Mouse (Mus musculus) midbrain, embryonic 16.5 days (tissue): Measurements from ENCODE around the gene Stard3nl. TPM values are rescaled to one million over a fixed set of nuclear protein-coding genes. Genes with fewer than 3 reads are reported as not detected.
A peak's percentile ranks its signal among the peaks of the same experiment; 100 is the strongest.

ENCODE experiments used
- ATAC-seq: fragments of 200-750 bp; cut with Nextera tagmentation; 2 replicates; pipeline ENCODE4 v1.8.0; 2017; ENCODE audit warnings: moderate TSS enrichment
- H3K27ac ChIP-seq: fragments of 300-500 bp; sonication (generic); 2 replicates; pipeline ENCODE4 v1.5.1; 2014; ENCODE audit warnings: mild to moderate bottlenecking, low read length, mixed read lengths
- H3K27me3 ChIP-seq: fragments of 300-500 bp; sonication (generic); 2 replicates; pipeline ENCODE4 v1.6.1; 2014; ENCODE audit warnings: low read depth, low read length, mixed read lengths; ENCODE audit not compliant: control insufficient read depth, insufficient read depth
- H3K36me3 ChIP-seq: fragments of 300-500 bp; sonication (generic); 2 replicates; pipeline ENCODE4 v1.6.1; 2014; ENCODE audit warnings: mild to moderate bottlenecking, low read length, moderate library complexity, mixed read lengths; ENCODE audit not compliant: control insufficient read depth, insufficient read depth
- H3K4me1 ChIP-seq: fragments of 300-500 bp; sonication (generic); 2 replicates; pipeline ENCODE4 v1.6.1; 2014; ENCODE audit warnings: mild to moderate bottlenecking, low read length, mixed read lengths; ENCODE audit not compliant: control insufficient read depth, insufficient read depth
- H3K4me2 ChIP-seq: fragments of 300-500 bp; sonication (generic); 2 replicates; pipeline ENCODE4 v1.6.1; 2014; ENCODE audit warnings: mild to moderate bottlenecking, low read length, mixed read lengths
- H3K4me3 ChIP-seq: fragments of 300-500 bp; sonication (generic); 2 replicates; pipeline ENCODE4 v1.5.1; 2014; ENCODE audit warnings: low read depth, mild to moderate bottlenecking, low read length, moderate library complexity, mixed read lengths
- H3K9ac ChIP-seq: fragments of 300-500 bp; sonication (generic); 2 replicates; pipeline ENCODE4 v1.6.1; 2014; ENCODE audit warnings: low read depth, low read length, mixed read lengths
- H3K9me3 ChIP-seq: fragments of 300-500 bp; sonication (generic); replicated peaks from 2 replicates; pipeline ENCODE4 v1.6.1; 2014; ENCODE audit warnings: mild to moderate bottlenecking, low read length, mixed read lengths; ENCODE audit not compliant: control insufficient read depth, poor library complexity, severe bottlenecking
- WGBS: fragments of 180-500 bp; shearing (Covaris S2); extraction: QIAGEN DNeasy Blood & Tissue Kit; methylation state at CpG from one replicate; pipeline ENCODE4 v1.1.7; 2014; 5-methylcytosine and 5-hydroxymethylcytosine counted together
- polyA plus RNA-seq: library from polyadenylated mRNA; unstranded; fragments of >200 nt; fragmentation: Nextera tagmentation; extraction: Ambion mirVana; gene quantifications from 2 replicates; pipeline ENCODE4 v1.2.1, GENCODE M21; 2015

Gene Stard3nl
- 223 and 230 TPM in 2 replicates for polyA plus RNA-seq

DNA sequence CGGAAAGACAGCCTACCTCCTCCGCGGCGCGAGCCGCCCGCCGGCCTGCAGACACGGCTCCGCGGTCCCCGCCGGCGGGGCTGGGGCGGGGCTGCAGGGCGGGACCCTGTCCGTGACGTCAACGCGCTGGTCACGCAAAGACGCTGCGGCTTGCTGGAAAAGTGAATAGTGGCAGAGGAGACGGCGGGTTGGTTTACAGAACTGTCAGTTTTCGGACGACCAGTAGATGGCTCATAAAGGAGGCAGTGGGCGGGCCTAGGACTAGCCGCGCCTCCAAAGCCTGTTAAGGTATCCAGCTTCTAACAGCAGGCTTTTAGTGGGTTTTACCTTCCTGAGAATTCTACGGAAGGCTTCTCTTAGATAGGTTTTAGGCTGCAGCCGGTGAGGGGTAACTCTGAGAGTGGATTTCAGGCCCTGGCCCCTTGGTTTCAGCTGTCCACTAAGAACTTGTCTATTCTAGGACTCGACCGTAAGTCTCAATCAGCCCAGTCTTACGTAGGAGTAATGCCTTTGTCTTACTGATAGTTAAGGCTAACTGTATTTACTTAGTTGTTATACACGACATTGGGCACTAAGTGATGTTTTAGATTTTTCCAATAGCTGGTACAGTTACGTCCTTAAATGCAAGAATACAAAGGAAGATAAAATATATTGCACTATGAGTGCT is at the start of gene Stard3nl:
Gene Stard3nl, minus strand, starts transcription at position 108 of the 667 bp plus-strand sequence.
- peak within 1 kb of the TSS; percentile 89 for H3K4me3 ChIP-seq
- peak within 1 kb of the TSS; percentile 63 for H3K4me2 ChIP-seq
- no peaks in the 10 kb centered on the region for H3K36me3 ChIP-seq
- no peaks in the 10 kb centered on the region for H3K27me3 ChIP-seq
- under 1% methylated on average over 30 of the region's 37 CpGs for WGBS
- peak; percentile 100 for ATAC-seq
- peak within 1 kb of the TSS; percentile 93 for H3K27ac ChIP-seq
- peak within 1 kb of the TSS; percentile 99 for H3K9ac ChIP-seq
- H3K4me1 ChIP-seq = peaks cover 21% of the 10 kb centered on the region
- no peaks in the 10 kb centered on the region for H3K9me3 ChIP-seq

DNA sequence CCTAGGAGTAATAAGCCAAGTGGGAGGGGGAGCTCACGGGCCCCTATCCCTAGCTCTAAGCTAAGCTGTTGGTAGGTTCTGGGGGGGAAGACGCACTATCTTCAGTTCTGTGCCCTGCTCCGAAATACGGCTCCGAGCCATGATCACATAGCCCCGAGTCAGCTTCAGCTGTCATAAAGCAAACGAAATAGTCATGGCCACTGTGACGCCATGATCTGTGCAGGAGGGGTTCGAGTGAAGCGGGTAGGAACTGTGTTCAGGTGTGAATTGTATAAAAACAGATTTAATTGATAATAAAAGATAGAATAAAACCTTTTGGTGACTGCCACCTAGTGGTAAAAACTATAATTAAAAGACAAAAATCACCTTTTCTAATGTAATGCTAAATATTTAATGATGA is 42.4 kb upstream of the Stard3nl start:
- Histone ChIP-seq H3K9ac (no peak overlapping the region), H3K36me3 (no peaks in the 10 kb centered on the region), H3K27me3 (no peaks in the 10 kb centered on the region), H3K4me1 (no peaks in the 10 kb centered on the region), H3K27ac (no peak overlapping the region), H3K4me2 (no peak overlapping the region), H3K9me3 (no peaks in the 10 kb centered on the region), H3K4me3 (no peak overlapping the region)
- WGBS = 75% methylated on average over 10 of the region's 10 CpGs
- ATAC-seq = peak; percentile 68

DNA sequence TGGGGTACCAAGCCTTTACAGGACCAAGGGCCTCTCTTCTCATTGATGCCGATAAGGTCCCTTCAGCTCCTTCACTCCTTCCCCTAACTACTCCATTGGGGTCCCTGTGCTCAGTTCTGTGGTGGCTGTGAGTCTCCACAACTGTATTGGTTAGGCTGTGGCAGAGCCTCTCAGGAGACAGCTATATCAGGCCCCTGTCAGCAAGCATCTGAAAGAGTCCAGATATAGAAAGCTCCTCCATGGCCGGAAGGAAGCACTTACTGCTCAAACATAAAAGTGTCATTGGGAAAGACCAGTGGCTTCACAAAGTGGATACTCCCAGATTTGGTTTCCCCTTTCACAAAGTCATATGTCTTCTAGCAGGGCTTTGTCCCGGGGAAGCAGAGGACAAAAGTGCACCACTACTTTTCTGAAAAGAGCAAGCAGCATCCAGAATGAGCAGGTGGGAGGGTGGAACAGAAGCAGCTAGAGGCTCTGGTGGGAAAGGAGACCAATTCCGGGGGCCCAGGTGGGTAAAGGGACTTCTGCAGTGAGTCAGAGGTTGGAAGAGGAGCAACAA is 34.3 kb upstream of the Stard3nl start:
- 94% methylated on average over 4 of the region's 4 CpGs for WGBS
- Histone ChIP-seq H3K4me1 (no peaks in the 10 kb centered on the region), H3K36me3 (no peaks in the 10 kb centered on the region), H3K9me3 (no peaks in the 10 kb centered on the region), H3K4me2 (no peak overlapping the region), H3K9ac (no peak overlapping the region), H3K4me3 (no peak overlapping the region), H3K27ac (no peak overlapping the region), H3K27me3 (no peaks in the 10 kb centered on the region)
- no peak for ATAC-seq

DNA sequence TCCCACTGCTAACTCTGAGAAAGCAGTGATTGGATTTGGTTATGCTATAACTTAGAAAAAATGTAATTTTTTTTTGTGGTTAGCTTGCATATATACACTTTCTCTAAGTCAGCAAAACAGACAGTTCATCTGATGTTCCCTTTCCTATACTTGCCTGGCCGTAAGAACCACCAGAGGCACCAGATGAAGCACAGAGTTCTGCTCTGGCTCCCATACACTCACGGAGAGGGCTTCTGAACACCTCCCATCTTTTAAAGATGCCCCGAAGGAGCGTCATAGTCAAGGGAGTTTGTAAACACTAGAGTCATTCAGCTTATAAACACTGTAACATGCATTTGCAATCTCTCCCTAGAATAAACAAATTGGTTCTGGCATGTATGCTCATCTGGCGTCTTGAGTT is 32.5 kb upstream of the Stard3nl start:
- Histone ChIP-seq H3K4me3 (no peak overlapping the region), H3K27me3 (no peaks in the 10 kb centered on the region), H3K4me1 (no peaks in the 10 kb centered on the region), H3K4me2 (no peak overlapping the region), H3K27ac (no peak overlapping the region), H3K36me3 (no peaks in the 10 kb centered on the region), H3K9me3 (no peaks in the 10 kb centered on the region), H3K9ac (no peak overlapping the region)
- no peak for ATAC-seq
- WGBS = 90% methylated on average over 5 of the region's 5 CpGs

DNA sequence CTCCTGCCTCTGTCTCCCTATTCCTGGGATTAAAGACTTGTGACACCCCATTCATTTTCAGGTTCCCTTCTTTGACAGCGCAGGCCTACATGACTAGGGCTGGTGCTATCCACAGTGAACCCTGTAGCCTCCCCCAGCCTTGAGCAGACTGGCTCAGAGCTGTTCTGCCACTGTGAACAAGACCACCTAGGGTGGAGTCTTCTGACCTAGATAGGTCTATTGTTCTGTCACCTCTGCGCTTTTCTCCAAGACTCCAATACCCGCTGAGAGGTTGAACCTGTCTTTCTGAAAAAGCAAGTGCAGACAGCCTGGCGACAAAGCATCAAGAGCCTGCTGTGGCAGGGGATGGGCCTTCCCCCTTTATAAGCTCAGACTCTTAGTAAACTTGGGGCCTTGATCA is 29.0 kb upstream of the Stard3nl start:
- Histone ChIP-seq H3K9ac (no peak overlapping the region), H3K4me1 (no peaks in the 10 kb centered on the region), H3K36me3 (no peaks in the 10 kb centered on the region), H3K27ac (no peak overlapping the region), H3K4me2 (no peak overlapping the region), H3K9me3 (no peaks in the 10 kb centered on the region), H3K27me3 (no peaks in the 10 kb centered on the region), H3K4me3 (no peak overlapping the region)
- 82% methylated on average over 4 of the region's 4 CpGs for WGBS
- ATAC-seq = no peak

DNA sequence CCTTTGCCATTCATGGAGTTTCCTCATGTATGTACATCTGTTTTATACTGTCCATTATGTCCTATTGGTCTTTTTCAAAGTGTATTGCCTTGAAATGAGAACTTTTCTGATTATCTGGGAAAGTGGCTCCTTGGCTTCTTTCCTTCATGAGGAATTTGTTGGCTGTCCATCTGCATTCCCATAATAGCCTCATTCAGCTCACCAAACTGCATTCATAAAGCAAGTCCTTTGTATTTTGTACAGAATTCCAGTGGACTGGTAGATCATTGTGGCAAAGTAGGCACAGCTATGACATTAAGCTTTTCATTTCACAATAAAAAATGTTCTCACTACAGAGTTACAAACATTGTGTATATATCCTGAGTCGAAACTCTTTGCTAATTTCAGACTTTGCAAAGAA is 26.9 kb upstream of the Stard3nl start:
- H3K4me2 ChIP-seq = no peak overlapping the region
- no peaks in the 10 kb centered on the region for H3K36me3 ChIP-seq
- no peak for ATAC-seq
- H3K9me3 ChIP-seq = no peaks in the 10 kb centered on the region
- H3K9ac ChIP-seq = no peak overlapping the region
- no peak overlapping the region for H3K27ac ChIP-seq
- no peaks in the 10 kb centered on the region for H3K27me3 ChIP-seq
- whole genome bisulfite sequencing = 74% methylated on average over 1 of the region's 1 CpGs
- no peak overlapping the region for H3K4me3 ChIP-seq
- no peaks in the 10 kb centered on the region for H3K4me1 ChIP-seq

DNA sequence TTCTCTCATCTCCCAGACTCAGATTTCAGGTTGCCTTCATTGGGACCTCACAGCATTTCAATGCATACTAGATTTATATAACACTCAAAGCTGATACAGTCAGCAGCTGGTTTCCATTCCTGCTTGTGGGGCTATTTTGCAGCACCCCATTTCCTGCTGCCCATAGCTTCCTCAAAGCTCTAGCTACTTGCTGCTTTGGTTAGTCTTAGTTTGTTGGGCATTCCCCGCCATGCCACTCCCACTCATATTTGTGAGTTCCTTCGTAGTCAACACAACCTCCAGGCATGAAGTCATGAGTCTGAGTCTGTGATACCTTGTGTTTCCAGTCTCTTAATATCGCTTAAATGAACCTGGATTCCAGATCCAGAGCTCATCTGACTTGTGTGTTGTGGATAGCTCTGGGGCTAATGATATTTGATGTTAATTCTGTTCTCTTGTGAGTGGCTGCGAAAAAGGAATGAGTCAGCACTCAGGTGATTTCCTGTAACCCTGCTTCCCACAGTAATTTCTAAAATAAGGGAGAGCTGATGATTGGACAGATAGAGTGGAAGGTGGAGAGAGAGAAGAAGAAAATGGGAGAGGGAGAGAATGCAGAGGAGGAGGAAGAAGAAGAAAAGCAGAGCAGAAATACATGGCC is 22.4 kb upstream of the Stard3nl start:
- H3K4me1 ChIP-seq = no peaks in the 10 kb centered on the region
- H3K4me3 ChIP-seq = no peak overlapping the region
- no peak overlapping the region for H3K27ac ChIP-seq
- H3K27me3 ChIP-seq = no peaks in the 10 kb centered on the region
- no peak overlapping the region for H3K4me2 ChIP-seq
- no peak for ATAC-seq
- H3K9me3 ChIP-seq = no peaks in the 10 kb centered on the region
- H3K36me3 ChIP-seq = no peaks in the 10 kb centered on the region
- WGBS = 90% methylated on average over 4 of the region's 4 CpGs
- no peak overlapping the region for H3K9ac ChIP-seq

DNA sequence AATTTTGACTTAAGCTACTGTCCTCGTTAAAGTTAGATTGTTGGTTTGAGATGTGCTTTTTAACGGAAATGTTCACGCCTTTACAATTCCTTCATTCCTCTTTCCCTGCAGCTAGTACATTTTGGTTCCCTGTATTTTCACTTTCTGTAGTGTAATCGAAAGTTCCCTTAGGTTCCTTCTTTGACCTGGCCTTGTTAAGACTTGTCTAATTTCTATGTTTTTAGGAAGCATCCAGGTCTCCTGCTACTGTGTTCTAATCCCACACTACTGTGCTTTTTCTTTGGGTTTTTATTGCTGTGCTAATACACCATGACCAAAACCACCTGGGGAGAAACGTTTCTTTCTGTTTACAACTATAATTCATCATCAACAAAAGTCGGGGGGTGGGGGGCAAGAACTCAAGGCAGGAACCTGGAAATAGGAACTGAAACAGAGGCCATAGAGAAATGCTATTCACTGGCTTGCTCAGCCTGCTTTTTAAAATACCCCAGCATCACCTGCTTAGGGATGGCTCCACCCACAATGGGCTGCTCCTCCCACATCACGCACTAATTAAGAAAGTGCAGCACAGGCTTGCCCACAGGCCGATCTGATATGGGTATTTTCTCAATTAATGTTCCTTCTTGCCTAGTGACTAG is 20.4 kb upstream of the Stard3nl start:
- H3K9ac ChIP-seq = no peak overlapping the region
- no peak overlapping the region for H3K4me3 ChIP-seq
- H3K27ac ChIP-seq = no peak overlapping the region
- H3K4me2 ChIP-seq = no peak overlapping the region
- H3K9me3 ChIP-seq = no peaks in the 10 kb centered on the region
- ATAC-seq = no peak
- WGBS = 74% methylated on average over 8 of the region's 8 CpGs
- H3K27me3 ChIP-seq = no peaks in the 10 kb centered on the region
- no peaks in the 10 kb centered on the region for H3K36me3 ChIP-seq
- H3K4me1 ChIP-seq = no peaks in the 10 kb centered on the region

DNA sequence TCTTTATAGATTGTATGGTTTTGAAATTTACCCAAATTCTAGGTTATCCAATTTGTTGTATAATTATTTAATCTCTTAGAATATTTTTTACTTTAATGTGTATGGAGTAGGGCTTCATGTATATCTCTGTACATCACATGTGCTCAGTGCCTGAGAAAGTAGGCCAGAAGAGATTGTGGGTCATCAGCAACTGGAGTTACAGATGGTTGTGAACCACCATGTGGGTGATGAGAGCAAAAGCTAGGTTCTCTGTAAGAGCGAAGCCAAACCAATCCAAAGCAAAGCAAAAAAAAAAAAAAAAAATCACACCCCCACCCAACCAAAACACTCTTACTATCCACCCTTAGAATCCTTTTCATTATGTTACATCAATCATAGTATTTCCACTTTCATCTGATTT is 19.7 kb upstream of the Stard3nl start:
- ATAC-seq = no peak
- H3K4me1 ChIP-seq = no peaks in the 10 kb centered on the region
- H3K4me3 ChIP-seq = no peak overlapping the region
- H3K27me3 ChIP-seq = no peaks in the 10 kb centered on the region
- H3K27ac ChIP-seq = no peak overlapping the region
- no peaks in the 10 kb centered on the region for H3K9me3 ChIP-seq
- H3K36me3 ChIP-seq = no peaks in the 10 kb centered on the region
- no peak overlapping the region for H3K9ac ChIP-seq
- 90% methylated on average over 1 of the region's 1 CpGs for WGBS
- no peak overlapping the region for H3K4me2 ChIP-seq
